Mouse (Mus musculus) frontal cortex, adult 2 months (tissue): ENCODE measurements around the gene Kif21a. TPM values are rescaled to one million over a fixed set of nuclear protein-coding genes. Genes with fewer than 3 reads are reported as not detected.
A peak's percentile ranks its signal among the peaks of the same experiment; 100 is the strongest.

Source experiments
- DNase-seq, 2 experiments: peaks; one replicate each; pipeline ENCODE4 v3.0.0; 2022; ENCODE audit warnings: low spot score in 1 of 2; ENCODE audit errors: extremely low spot score in 1 of 2
- polyA plus RNA-seq: library from polyadenylated mRNA; depleted of rRNA; stranded (reverse); fragments of >200 nt; gene quantifications from 2 replicates; pipeline ENCODE4 v1.2.3, GENCODE M21; 2012; rRNA removed

The Kif21a gene
- polyA plus RNA-seq: 50.9 and 58.9 TPM in 2 replicates

- DNase-seq: peak; percentile 34 to 80
Observed at GRCm38 (mm10) chr15:91049496-91050441, at the start of gene Kif21a. Kif21a (minus strand) TSS chr15:91049948.

GRCm38 (mm10) chr15:91096606-91097005 lies 46.9 kb upstream of the Kif21a start:
- DNase-seq: no peak

GRCm38 (mm10) chr15:91089427-91089826 lies 39.7 kb upstream of the Kif21a start:
- DNase-seq: no peak

GRCm38 (mm10) chr15:91088071-91088470 lies 38.3 kb upstream of the Kif21a start:
- DNase-seq: no peak

GRCm38 (mm10) chr15:91077457-91078410 lies 28.0 kb upstream of the Kif21a start:
- DNase-seq: no peak

- DNase-seq: no peak
Observed at GRCm38 (mm10) chr15:91072440-91072839, 22.7 kb upstream of the Kif21a start.

- no peak for DNase-seq
Observed at GRCm38 (mm10) chr15:91064310-91064826, 14.6 kb upstream of the Kif21a start.

- no peak for DNase-seq
Observed at GRCm38 (mm10) chr15:91063845-91064244, 14.1 kb upstream of the Kif21a start.

- no peak for DNase-seq
Observed at GRCm38 (mm10) chr15:91056866-91057342, 7.2 kb upstream of the Kif21a start.

- peak in 1 of 2 experiments; percentile 58 for DNase-seq
Observed at GRCm38 (mm10) chr15:91056176-91056865, 6.6 kb upstream of the Kif21a start.

GRCm38 (mm10) chr15:91048951-91049495 lies 725 bp downstream of the Kif21a start:
- DNase-seq: peak in 1 of 2 experiments; percentile 37

GRCm38 (mm10) chr15:91047627-91048026 lies 2.1 kb downstream of the Kif21a start:
- DNase-seq: peak in 1 of 2 experiments; percentile 13

GRCm38 (mm10) chr15:91046506-91046905 lies 3.2 kb downstream of the Kif21a start:
- peak in 1 of 2 experiments; percentile 10 for DNase-seq

- no peak for DNase-seq
Observed at GRCm38 (mm10) chr15:91043263-91043662, 6.5 kb downstream of the Kif21a start.

- no peak for DNase-seq
Observed at GRCm38 (mm10) chr15:91038860-91039259, 10.9 kb downstream of the Kif21a start.

GRCm38 (mm10) chr15:91034090-91034489 lies 15.7 kb downstream of the Kif21a start:
- DNase-seq: no peak

GRCm38 (mm10) chr15:91033529-91033928 lies 16.2 kb downstream of the Kif21a start:
- DNase-seq: no peak

- DNase-seq: no peak
Observed at GRCm38 (mm10) chr15:91028962-91029361, 20.8 kb downstream of the Kif21a start.

GRCm38 (mm10) chr15:91028494-91028893 lies 21.3 kb downstream of the Kif21a start:
- DNase-seq: no peak

- DNase-seq: no peak
Observed at GRCm38 (mm10) chr15:91022276-91022675, 27.5 kb downstream of the Kif21a start.
